Mouse (Mus musculus) heart, embryonic 11.5 days (tissue): ENCODE measurements at regions not wholly inside any gene's neighbourhood (a gene's known extent, or its start where the extent isn't known, plus 50 kb on each side); places are given as distances from the start of the nearest gene placed in this dataset.
A peak's percentile ranks its signal among the peaks of the same experiment; 100 is the strongest.

Source experiments
- ATAC-seq: fragments of 200-750 bp; cut with Nextera tagmentation; replicated peaks from 2 replicates; pipeline ENCODE4 v1.8.0; 2017; ENCODE audit warnings: moderate library complexity; ENCODE audit not compliant: insufficient number of reproducible peaks, low FRiP score, low TSS enrichment
- H3K27ac ChIP-seq: fragments of 300-500 bp; sonication (generic); 2 replicates; pipeline ENCODE4 v1.5.1; 2014; ENCODE audit warnings: mild to moderate bottlenecking, low read depth, low read length
- H3K27me3 ChIP-seq: fragments of 300-500 bp; sonication (generic); 2 replicates; pipeline ENCODE4 v1.6.1; 2014; ENCODE audit warnings: mild to moderate bottlenecking, low read length, mixed read lengths; ENCODE audit not compliant: control insufficient read depth, insufficient read depth
- H3K36me3 ChIP-seq: fragments of 300-500 bp; sonication (generic); 2 replicates; pipeline ENCODE4 v1.6.1; 2014; ENCODE audit warnings: mild to moderate bottlenecking, low read length, moderate library complexity, mixed read lengths; ENCODE audit not compliant: control insufficient read depth, insufficient read depth
- H3K4me1 ChIP-seq: fragments of 300-500 bp; sonication (generic); 2 replicates; pipeline ENCODE4 v1.6.1; 2014; ENCODE audit warnings: low read length; ENCODE audit not compliant: control insufficient read depth, insufficient read depth
- H3K4me2 ChIP-seq: fragments of 300-500 bp; sonication (generic); 2 replicates; pipeline ENCODE4 v1.6.1; 2014; ENCODE audit warnings: mild to moderate bottlenecking, moderate library complexity
- H3K4me3 ChIP-seq: fragments of 300-500 bp; sonication (generic); 2 replicates; pipeline ENCODE4 v1.5.1; 2014; ENCODE audit warnings: low read depth, low read length
- H3K9ac ChIP-seq: fragments of 300-500 bp; sonication (generic); 2 replicates; pipeline ENCODE4 v1.6.1; 2014; ENCODE audit warnings: mild to moderate bottlenecking, low read depth, low read length, moderate library complexity
- H3K9me3 ChIP-seq: fragments of 300-500 bp; sonication (generic); replicated peaks from 2 replicates; pipeline ENCODE4 v1.6.1; 2016; ENCODE audit warnings: low read length; ENCODE audit not compliant: control insufficient read depth
- WGBS: fragments of 180-500 bp; shearing (Covaris S2); extraction: QIAGEN DNeasy Blood & Tissue Kit; methylation state at CpG from one replicate; pipeline ENCODE4 v1.1.7; 2014; ENCODE audit not compliant: insufficient replicate concordance; 5-methylcytosine and 5-hydroxymethylcytosine counted together

DNA sequence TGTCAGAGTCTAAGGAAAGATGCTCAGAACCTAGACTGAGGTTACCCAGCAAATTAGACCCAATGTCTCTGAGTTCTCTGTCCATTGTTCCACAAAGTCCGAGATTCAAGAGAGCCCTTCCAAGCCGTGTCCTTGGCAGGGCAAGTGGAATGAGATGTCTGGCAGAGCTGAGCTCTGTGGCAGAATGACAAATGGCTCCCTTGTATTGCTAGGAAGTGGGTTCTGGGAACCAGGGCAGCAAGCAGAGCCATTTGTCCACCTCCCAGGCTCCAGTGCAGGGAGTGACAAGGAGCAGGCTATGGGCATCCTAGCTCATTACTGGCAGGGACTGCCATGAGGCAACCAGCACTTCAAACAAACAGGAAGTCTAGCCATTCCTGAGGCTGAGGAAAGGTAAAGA, 206.3 kb upstream of the Nlrp1b start:
- no peak overlapping the region for H3K27ac ChIP-seq
- H3K27me3 ChIP-seq = peaks cover 5% of the 10 kb centered on the region; the same call in 1 of the 2 replicates
- H3K36me3 ChIP-seq = no peaks in the 10 kb centered on the region
- no peaks in the 10 kb centered on the region for H3K9me3 ChIP-seq
- ATAC-seq = no peak
- no peak overlapping the region for H3K4me2 ChIP-seq
- H3K4me1 ChIP-seq = no peaks in the 10 kb centered on the region
- 62% methylated on average over 2 of the region's 2 CpGs for WGBS
- no peak overlapping the region for H3K9ac ChIP-seq
- H3K4me3 ChIP-seq = no peak overlapping the region

DNA sequence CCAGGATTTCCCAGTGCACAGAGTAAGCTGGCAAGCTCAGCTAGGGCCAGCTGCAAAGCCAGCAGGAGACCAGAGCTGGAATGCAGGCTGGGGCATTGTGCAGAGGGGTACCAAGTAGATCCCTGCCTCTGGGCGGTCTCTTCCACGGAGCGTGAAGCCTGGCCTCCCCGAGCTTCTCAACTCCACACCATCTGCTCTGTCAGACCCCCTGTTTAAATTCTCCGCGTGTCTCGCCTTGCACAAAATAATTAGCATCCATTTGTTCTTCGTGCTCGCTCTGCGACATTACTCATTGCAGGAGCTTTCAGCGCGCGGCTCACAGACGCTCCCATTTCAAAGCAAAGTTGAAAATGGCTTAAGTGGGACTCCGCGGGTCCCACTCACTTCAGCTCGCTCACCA, 209.3 kb upstream of the Nlrp1b start:
- H3K4me3 ChIP-seq = peak overlapping the region; percentile 13; the same call in 1 of the 2 replicates
- no peak for ATAC-seq

DNA sequence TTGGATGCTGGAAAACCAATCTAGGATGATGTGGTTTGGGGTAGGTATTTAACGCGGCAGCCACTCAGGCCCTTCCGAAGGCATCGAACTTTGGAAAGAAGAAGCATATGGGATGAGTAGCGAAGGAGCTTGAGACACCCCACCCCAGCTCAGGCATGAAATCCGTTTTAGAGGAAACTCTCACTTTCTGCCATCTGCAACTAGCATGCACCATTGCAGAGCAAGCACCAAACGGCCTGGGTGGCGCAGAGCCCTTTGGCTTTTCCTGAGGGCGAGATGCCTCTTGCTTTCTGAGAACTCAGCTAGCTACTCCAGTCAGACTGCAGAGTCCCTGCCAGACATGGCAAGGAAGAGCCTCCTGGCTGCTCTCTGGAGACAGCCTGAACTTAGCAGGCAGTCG, 209.9 kb upstream of the Nlrp1b start:
- peak overlapping the region; percentile 45 for H3K4me2 ChIP-seq
- H3K36me3 ChIP-seq = no peaks in the 10 kb centered on the region
- no peak overlapping the region for H3K4me3 ChIP-seq
- peaks cover 5% of the 10 kb centered on the region; the same call in 1 of the 2 replicates for H3K27me3 ChIP-seq
- WGBS = 39% methylated on average over 10 of the region's 10 CpGs
- no peaks in the 10 kb centered on the region for H3K4me1 ChIP-seq
- H3K9me3 ChIP-seq = no peaks in the 10 kb centered on the region
- no peak for ATAC-seq
- H3K27ac ChIP-seq = no peak overlapping the region
- H3K9ac ChIP-seq = no peak overlapping the region

More for the DNA sequence above, 209.3 kb upstream of the Nlrp1b start:
- peak overlapping the region; percentile 45 for H3K4me2 ChIP-seq
- H3K27ac ChIP-seq = no peak overlapping the region
- no peak overlapping the region for H3K9ac ChIP-seq
- H3K9me3 ChIP-seq = no peaks in the 10 kb centered on the region
- no peaks in the 10 kb centered on the region for H3K36me3 ChIP-seq
- H3K4me1 ChIP-seq = no peaks in the 10 kb centered on the region
- 3% methylated on average over 17 of the region's 17 CpGs for WGBS
- peaks cover 5% of the 10 kb centered on the region; the same call in 1 of the 2 replicates for H3K27me3 ChIP-seq

DNA sequence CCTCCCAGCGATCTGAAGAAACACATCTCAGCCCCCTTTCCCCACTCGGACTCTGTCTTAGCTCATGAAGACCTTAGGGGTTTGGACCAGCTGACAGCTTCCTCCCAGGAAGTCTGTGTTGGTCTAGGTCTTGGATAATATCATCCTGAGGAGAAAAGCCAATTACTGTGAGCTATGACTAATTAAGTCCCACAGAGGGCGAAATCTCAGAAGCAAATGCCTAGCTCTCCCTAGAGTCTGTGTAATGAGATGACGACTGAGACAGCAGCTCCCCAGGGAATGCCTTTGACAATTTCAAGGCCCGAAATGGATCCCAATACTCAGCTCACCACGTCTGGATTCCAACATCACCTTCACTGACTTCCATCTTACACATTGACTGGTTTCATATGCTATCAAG, 213.5 kb upstream of the Nlrp1b start:
- H3K4me2 ChIP-seq = no peak overlapping the region
- WGBS = 44% methylated on average over 6 of the region's 6 CpGs
- no peak for ATAC-seq
- no peak overlapping the region for H3K4me3 ChIP-seq
- no peaks in the 10 kb centered on the region for H3K9me3 ChIP-seq
- H3K27me3 ChIP-seq = 0 out of 2 replicates have a peak, but pooled peaks cover 4% of the 10 kb centered on the region
- H3K27ac ChIP-seq = no peak overlapping the region
- no peaks in the 10 kb centered on the region for H3K4me1 ChIP-seq
- no peak overlapping the region for H3K9ac ChIP-seq
- no peaks in the 10 kb centered on the region for H3K36me3 ChIP-seq

DNA sequence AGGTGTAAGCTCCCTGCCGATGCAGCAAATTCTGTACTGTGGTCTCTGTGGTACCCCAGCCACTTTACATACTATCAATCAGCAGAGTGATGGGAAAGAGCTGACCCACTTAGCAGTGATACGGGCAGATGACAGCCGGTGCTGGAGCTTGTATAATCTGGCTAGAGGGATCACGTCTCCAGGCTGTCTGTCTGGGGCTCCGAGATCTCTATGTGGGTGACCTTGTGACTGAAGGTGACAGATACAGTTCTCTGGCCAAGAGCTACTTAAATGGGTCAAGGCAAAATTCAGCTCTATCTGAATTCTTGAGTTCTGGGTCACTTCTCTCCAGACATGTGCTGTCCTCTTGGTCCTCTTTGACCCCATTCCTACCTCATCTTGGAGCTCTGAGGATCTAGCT, 216.1 kb upstream of the Nlrp1b start:
- H3K4me3 ChIP-seq = no peak overlapping the region
- no peak overlapping the region for H3K4me2 ChIP-seq
- H3K36me3 ChIP-seq = no peaks in the 10 kb centered on the region
- ATAC-seq = no peak
- H3K9me3 ChIP-seq = no peaks in the 10 kb centered on the region
- H3K27me3 ChIP-seq = no peaks in the 10 kb centered on the region
- no peaks in the 10 kb centered on the region for H3K4me1 ChIP-seq
- WGBS = 44% methylated on average over 5 of the region's 5 CpGs
- no peak overlapping the region for H3K27ac ChIP-seq
- H3K9ac ChIP-seq = no peak overlapping the region

DNA sequence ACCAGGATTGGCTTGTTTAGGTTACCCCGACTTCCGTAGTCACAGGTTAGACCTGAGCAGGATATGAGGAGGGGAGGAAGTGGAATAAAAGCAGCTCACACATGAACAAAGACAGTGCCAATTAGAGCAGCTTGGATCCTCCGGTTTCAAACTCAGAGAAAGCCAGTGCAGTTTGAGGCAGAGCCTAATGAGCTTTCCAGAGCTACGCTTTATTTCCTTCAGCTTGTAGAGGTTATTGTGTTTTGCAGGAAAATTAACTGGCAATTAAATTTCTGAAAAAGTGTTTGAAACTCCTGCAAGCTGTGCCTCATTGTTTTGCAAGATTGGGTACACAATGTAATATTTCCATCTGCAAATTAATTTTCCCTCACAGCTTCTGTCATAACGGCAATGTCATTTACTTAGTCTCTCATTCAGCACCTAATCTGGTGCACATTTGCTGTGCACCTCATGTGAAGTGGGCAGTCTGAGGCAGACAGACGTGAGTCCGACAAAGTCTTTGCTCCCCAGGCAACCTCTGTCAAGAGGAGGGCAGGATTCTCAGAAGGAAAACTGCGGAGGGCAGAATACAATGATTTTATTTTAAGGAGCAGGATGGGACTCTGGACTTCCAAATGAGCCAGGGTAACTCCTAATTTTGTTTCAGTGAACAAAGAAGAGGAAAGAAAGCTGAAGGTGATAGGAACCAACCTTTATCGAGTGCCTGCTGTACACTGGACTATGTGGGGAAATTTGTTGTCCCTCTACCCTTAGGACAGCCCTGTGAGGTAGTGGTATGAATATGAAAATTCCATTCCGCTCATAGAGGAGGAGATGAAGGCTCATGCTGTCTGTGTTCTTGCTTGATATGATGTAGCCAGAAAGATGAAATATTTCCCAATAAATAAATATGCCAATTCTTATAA, 217.6 kb upstream of the Nlrp1b start:
- Histone ChIP-seq H3K27me3 (no peaks in the 10 kb centered on the region), H3K4me1 (no peaks in the 10 kb centered on the region), H3K4me3 (no peak overlapping the region), H3K27ac (no peak overlapping the region), H3K36me3 (no peaks in the 10 kb centered on the region), H3K9me3 (no peaks in the 10 kb centered on the region), H3K9ac (no peak overlapping the region), H3K4me2 (no peak overlapping the region)
- 73% methylated on average over 10 of the region's 10 CpGs for WGBS
- ATAC-seq = no peak

DNA sequence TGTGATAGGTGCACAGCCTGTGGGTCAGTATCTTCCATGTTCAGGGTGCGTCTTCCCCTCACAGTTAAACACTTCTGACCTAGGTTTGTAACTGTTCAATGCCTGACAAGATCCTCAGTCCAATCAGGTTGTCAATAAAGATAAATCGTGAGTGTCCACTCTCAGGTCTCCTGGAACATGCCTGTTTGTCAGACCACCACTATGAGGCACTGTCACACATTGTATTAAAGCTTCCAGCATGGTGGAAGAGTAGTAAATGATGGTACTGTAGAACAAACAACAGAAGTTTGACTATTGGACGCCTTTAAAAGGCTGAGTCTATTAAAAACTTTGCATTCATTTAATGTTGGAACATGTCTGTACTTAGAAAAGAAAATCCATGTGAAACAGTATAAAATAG, 249.6 kb upstream of the Nlrp1b start:
- no peak for ATAC-seq
- H3K27me3 ChIP-seq = no peaks in the 10 kb centered on the region
- no peak overlapping the region for H3K9ac ChIP-seq
- H3K4me2 ChIP-seq = no peak overlapping the region
- H3K4me3 ChIP-seq = no peak overlapping the region
- no peaks in the 10 kb centered on the region for H3K9me3 ChIP-seq
- no peak overlapping the region for H3K27ac ChIP-seq
- WGBS = 66% methylated on average over 3 of the region's 3 CpGs
- H3K4me1 ChIP-seq = no peaks in the 10 kb centered on the region
- no peaks in the 10 kb centered on the region for H3K36me3 ChIP-seq

DNA sequence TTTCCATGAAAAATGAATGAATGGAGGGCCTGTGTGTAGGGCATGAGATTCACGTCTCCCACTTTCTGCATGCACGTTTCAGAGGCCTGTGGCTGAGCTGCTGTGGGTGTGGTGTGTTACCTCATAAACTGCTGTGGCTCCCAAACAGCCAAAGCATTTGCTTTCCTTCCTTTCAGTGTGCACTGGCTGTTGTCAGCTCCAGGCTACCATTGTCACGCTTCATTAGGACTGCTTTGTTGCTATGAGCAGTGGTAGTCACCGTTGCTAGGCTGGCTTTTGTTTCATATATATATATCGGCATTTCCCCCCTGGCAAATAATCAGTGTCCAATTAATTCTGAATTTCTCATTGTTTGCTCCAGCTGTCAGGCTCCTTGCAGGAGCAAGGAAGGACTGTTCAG, 251.9 kb upstream of the Wscd1 start:
- no peak overlapping the region for H3K9ac ChIP-seq
- no peaks in the 10 kb centered on the region for H3K27me3 ChIP-seq
- 70% methylated on average over 5 of the region's 5 CpGs for WGBS
- ATAC-seq = no peak
- no peak overlapping the region for H3K4me3 ChIP-seq
- H3K27ac ChIP-seq = no peak overlapping the region
- no peak overlapping the region for H3K4me2 ChIP-seq
- H3K9me3 ChIP-seq = no peaks in the 10 kb centered on the region
- no peaks in the 10 kb centered on the region for H3K36me3 ChIP-seq
- no peaks in the 10 kb centered on the region for H3K4me1 ChIP-seq

DNA sequence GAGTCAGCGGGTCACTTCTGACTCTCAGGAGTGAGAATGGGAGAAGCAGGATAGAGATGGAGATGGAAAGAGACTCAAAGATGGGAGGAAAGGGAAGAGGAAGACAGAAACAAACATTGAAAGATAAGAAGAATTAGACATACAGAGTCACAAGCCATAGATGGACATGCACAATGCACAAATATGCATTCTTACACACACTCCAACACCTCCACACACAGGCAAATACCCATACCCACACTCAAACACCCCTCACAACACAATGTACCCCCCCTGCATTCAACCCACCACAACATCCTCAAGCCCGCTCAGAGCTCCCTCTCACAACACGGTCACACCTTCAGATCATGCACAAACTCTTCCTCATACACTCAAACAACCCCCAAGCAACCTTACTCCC, 251.4 kb upstream of the Wscd1 start:
- no peaks in the 10 kb centered on the region for H3K9me3 ChIP-seq
- H3K27ac ChIP-seq = no peak overlapping the region
- H3K4me1 ChIP-seq = no peaks in the 10 kb centered on the region
- ATAC-seq = no peak
- no peak overlapping the region for H3K4me2 ChIP-seq
- H3K9ac ChIP-seq = no peak overlapping the region
- H3K27me3 ChIP-seq = no peaks in the 10 kb centered on the region
- 89% methylated on average over 3 of the region's 3 CpGs for WGBS
- no peaks in the 10 kb centered on the region for H3K36me3 ChIP-seq
- H3K4me3 ChIP-seq = no peak overlapping the region
